Mouse (Mus musculus): ENCODE data around the gene Tmprss12. TPM values are rescaled to one million over a fixed set of nuclear protein-coding genes. Genes with fewer than 3 reads are reported as not detected.

The Tmprss12 gene
- polyA plus RNA-seq, 1 experiment from 2014 or later: not detected

Other genes with a start within 250 kb of the Tmprss12 start
- 30.1 and 31.1 TPM in 2 replicates for gene Dip2b, start 242.2 kb upstream of the Tmprss12 start, polyA plus RNA-seq (2014; fragmentation: Nextera tagmentation; extraction: Ambion mirVana)
- gene Atf1, start 53.0 kb upstream of the Tmprss12 start, polyA plus RNA-seq (2014; fragmentation: Nextera tagmentation; extraction: Ambion mirVana): 11.5 and 14.4 TPM in 2 replicates
- 3.3 and 7.7 TPM in 2 replicates for gene Mettl7a1, start 23.3 kb downstream of the Tmprss12 start, polyA plus RNA-seq (2014; fragmentation: Nextera tagmentation; extraction: Ambion mirVana)
- not detected in 2 replicates for gene Mettl7a3, start 54.1 kb downstream of the Tmprss12 start, polyA plus RNA-seq (2014; fragmentation: Nextera tagmentation; extraction: Ambion mirVana)
- gene Methig1, start 72.3 kb downstream of the Tmprss12 start, polyA plus RNA-seq (2014; fragmentation: Nextera tagmentation; extraction: Ambion mirVana): 0.24 TPM in 1 of 2 replicates, not detected in the other
- gene Mettl7a2, start 72.4 kb downstream of the Tmprss12 start, polyA plus RNA-seq (2014; fragmentation: Nextera tagmentation; extraction: Ambion mirVana): not detected in 2 replicates
- gene Higd1c, start 83.7 kb downstream of the Tmprss12 start, polyA plus RNA-seq (2014; fragmentation: Nextera tagmentation; extraction: Ambion mirVana): not detected in 2 replicates
- not detected in 2 replicates for gene Gm5475, start 141.3 kb downstream of the Tmprss12 start, polyA plus RNA-seq (2014; fragmentation: Nextera tagmentation; extraction: Ambion mirVana)
- 18.5 and 21.6 TPM in 2 replicates for gene Slc11a2, start 144.2 kb downstream of the Tmprss12 start, polyA plus RNA-seq (2014; fragmentation: Nextera tagmentation; extraction: Ambion mirVana)
- 44.8 and 51.9 TPM in 2 replicates for gene Letmd1, start 188.2 kb downstream of the Tmprss12 start, polyA plus RNA-seq (2014; fragmentation: Nextera tagmentation; extraction: Ambion mirVana)
- gene Csrnp2, start 214.7 kb downstream of the Tmprss12 start, polyA plus RNA-seq (2014; fragmentation: Nextera tagmentation; extraction: Ambion mirVana): 51.9 and 53.5 TPM in 2 replicates